Mouse (Mus musculus): ENCODE measurements around the gene B230104I21Rik.

B230104I21Rik gene

DNA sequence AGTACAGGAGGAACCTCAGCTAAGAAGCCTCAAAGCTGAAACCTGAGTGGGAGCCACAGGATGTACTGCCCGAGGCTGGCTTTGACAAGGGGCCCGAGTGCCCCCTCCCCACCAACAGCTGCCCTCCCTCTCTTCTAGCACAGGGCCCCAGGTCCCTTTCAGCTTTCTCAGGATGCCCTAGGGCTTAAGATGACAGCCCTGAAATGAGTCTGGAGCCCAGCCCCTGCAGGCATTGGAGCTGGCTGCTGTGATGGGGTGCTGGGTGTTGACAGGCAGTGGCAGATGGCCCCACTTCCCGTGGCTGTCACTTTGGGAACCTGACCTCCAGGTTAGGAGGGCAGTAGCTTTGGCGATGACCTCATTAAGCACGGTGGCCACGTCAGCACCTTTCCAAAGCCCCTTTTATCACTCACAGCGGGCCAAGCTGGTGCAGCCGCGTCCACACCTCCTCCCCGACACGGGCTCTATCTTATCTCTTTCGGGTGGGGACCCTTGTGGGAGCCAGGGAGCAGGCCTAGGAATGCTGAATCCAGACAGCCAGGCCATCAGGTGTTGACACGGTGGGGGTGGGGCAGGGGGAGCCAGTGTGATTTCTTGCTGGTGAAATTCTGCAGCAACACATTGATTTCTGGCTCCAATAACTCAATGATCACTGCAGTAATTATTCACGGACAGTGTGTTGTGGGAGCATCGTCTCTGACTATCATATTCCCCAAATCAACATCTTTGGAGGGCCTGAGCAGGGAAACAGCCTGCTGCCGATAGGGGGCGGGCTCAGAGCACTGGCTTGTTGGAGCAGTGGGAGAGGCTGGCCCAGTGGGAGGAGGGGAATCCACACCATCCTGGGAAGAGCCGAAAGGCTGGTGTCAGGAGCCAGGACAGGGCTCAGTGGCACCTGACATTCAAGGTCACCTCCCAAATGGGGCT, 57.5 kb downstream of the B230104I21Rik start:
- peak; percentile 12 to 28 for DNase-seq (ENCODE audit: low spot score in 2 of 2)

DNA sequence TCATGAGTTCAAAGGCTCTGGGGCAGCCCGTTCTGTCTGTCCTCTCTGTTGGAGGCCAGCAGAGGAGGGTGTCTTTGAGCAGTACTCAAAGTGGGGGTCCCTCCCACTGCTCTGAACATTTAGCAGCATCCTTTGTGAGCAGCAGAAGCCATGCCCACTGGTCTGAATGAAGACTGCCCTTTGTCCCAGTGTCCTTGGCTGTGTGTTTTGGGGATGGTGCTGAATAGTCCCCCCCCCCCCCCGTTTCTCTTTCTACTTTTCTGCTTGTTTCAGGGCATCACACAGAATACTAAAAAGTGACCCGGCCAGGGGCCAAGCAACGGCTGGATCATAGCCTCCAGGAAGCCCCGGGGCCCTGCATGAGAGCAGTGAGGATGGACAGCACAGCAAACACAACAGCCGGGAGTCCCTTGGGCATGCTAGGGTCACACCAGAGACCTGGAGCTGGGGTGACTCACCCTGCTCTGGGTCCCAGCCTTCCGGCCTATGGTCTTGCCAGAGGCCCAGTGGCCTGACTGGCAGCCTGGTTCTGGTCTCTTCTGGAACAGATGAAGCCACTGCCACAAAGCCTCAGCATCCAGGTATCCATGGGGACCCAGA, 58.3 kb downstream of the B230104I21Rik start:
- peak; percentile 14 to 40 for DNase-seq (ENCODE audit: low spot score in 2 of 2)

DNA sequence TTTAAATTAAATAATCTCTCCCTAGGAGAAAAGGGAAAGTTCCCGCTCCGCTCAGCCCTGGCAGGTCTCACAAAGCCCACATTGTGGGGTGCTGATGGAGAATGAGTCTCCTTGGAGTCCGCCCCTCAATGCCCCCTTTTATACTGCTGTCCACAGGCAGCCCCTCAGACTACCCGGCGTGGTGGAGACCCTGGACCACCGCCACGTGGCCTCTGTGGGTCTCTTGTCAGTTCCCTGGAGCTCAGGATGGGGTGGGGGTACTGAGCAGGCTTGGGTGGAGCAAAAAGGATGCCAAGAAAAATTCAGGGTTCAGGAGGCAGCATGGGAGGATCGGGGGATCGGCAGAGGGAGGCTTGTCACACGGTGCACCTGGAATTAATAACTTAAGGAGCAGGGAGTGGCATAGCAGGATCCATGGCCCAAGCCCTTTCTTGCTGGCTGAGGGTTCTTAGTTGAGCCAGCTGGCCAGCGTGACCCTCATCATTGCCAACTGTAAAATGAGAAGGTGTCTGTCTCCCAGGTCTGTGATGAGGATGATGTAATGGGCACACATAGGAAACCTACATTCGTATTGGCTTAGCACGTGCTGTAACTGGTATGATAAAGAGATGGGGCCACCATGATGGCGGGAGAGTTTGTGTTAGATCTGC, 60.9 kb downstream of the B230104I21Rik start:
- no peak for DNase-seq (ENCODE audit: low spot score in 2 of 2)

All from right cerebral cortex, postnatal 36 days (tissue).